Mouse (Mus musculus) forebrain, embryonic 16.5 days (tissue): ENCODE measurements around the gene Nav2. TPM values are rescaled to one million over a fixed set of nuclear protein-coding genes. Genes with fewer than 3 reads are reported as not detected.

ENCODE experiments used
- ATAC-seq: fragments of 200-750 bp; cut with Nextera tagmentation; 2 replicates; pipeline ENCODE4 v1.8.0; 2017; ENCODE audit warnings: mild to moderate bottlenecking, moderate library complexity
- H3K27ac ChIP-seq: fragments of 300-500 bp; sonication (generic); 2 replicates; pipeline ENCODE4 v1.5.1; 2014; ENCODE audit warnings: low read length, control low read depth
- H3K27me3 ChIP-seq: fragments of 300-500 bp; sonication (generic); replicated peaks from 2 replicates; pipeline ENCODE4 v1.6.1; 2014; ENCODE audit warnings: low read length; ENCODE audit not compliant: control insufficient read depth, insufficient read depth
- H3K36me3 ChIP-seq: fragments of 300-500 bp; sonication (generic); 2 replicates; pipeline ENCODE4 v1.6.1; 2014; ENCODE audit not compliant: control insufficient read depth, insufficient read depth
- H3K4me1 ChIP-seq: fragments of 300-500 bp; sonication (generic); replicated peaks from 2 replicates; pipeline ENCODE4 v1.6.1; 2014; ENCODE audit warnings: low read length; ENCODE audit not compliant: control insufficient read depth, insufficient read depth
- H3K4me2 ChIP-seq: fragments of 300-500 bp; sonication (generic); 2 replicates; pipeline ENCODE4 v1.6.1; 2014; ENCODE audit warnings: mild to moderate bottlenecking, low read length, control low read depth
- H3K4me3 ChIP-seq: fragments of 300-500 bp; sonication (generic); replicated peaks from 2 replicates; pipeline ENCODE4 v1.5.1; 2014; ENCODE audit warnings: mild to moderate bottlenecking, low read length, control low read depth
- H3K9ac ChIP-seq: fragments of 300-500 bp; sonication (generic); replicated peaks from 2 replicates; pipeline ENCODE4 v1.6.1; 2014; ENCODE audit warnings: low read depth, low read length, control low read depth
- H3K9me3 ChIP-seq: fragments of 300-500 bp; sonication (generic); 2 replicates; pipeline ENCODE4 v1.6.1; 2016; ENCODE audit warnings: low read length; ENCODE audit not compliant: control insufficient read depth
- WGBS: fragments of 180-500 bp; shearing (Covaris S2); extraction: QIAGEN DNeasy Blood & Tissue Kit; methylation state at CpG from one replicate; pipeline ENCODE4 v1.1.7; 2014; 5-methylcytosine and 5-hydroxymethylcytosine counted together
- polyA plus RNA-seq: library from polyadenylated mRNA; unstranded; fragments of >200 nt; fragmentation: Nextera tagmentation; extraction: Ambion mirVana; gene quantifications from 2 replicates; pipeline ENCODE4 v1.2.1, GENCODE M21; 2015

Nav2 gene
- polyA plus RNA-seq, 1 experiment from 2014 or later: 35.2 TPM

DNA sequence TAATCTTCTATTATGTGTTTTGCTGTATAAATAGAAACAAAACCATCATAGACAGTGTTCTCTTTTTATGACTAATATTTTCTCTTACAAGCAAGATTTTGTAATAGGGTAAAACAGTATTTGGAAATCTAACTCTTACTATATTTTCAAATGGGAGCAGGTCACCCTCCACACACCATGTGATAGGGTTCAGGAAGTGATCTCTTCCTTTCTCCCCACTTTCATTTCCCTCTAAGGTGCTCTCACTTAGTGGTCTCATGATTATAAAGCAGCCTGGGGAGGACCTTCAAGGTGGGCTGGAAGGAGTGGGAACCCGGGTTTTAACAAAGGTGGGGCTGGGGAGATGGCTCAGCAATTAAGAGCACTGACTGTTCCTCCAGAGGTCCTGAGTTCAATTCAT lies 487.7 kb downstream of the Nav2 start:
- WGBS: 74% methylated on average over 1 of the region's 1 CpGs
- ATAC-seq: no peak
- H3K4me1 ChIP-seq: peaks cover 29% of the 10 kb centered on the region

GRCm38 (mm10) chr7:49397441-49398003 lies 489.0 kb downstream of the Nav2 start:
- Histone ChIP-seq H3K9me3 (no peaks in the 10 kb centered on the region), H3K36me3 (no peaks in the 10 kb centered on the region), H3K4me2 (no peak overlapping the region), H3K27ac (no peak overlapping the region), H3K4me3 (no peak overlapping the region), H3K9ac (no peak overlapping the region), H3K27me3 (no peaks in the 10 kb centered on the region), H3K4me1 (peaks cover 17% of the 10 kb centered on the region)
- 81% methylated on average over 17 of the region's 17 CpGs for WGBS
- ATAC-seq: no peak

More for the DNA sequence above, 487.7 kb downstream of the Nav2 start:
- H3K4me3 ChIP-seq: no peak overlapping the region
- no peak overlapping the region for H3K9ac ChIP-seq
- H3K4me2 ChIP-seq: no peak overlapping the region
- H3K9me3 ChIP-seq: no peaks in the 10 kb centered on the region
- no peaks in the 10 kb centered on the region for H3K27me3 ChIP-seq
- H3K27ac ChIP-seq: no peak overlapping the region
- no peaks in the 10 kb centered on the region for H3K36me3 ChIP-seq

DNA sequence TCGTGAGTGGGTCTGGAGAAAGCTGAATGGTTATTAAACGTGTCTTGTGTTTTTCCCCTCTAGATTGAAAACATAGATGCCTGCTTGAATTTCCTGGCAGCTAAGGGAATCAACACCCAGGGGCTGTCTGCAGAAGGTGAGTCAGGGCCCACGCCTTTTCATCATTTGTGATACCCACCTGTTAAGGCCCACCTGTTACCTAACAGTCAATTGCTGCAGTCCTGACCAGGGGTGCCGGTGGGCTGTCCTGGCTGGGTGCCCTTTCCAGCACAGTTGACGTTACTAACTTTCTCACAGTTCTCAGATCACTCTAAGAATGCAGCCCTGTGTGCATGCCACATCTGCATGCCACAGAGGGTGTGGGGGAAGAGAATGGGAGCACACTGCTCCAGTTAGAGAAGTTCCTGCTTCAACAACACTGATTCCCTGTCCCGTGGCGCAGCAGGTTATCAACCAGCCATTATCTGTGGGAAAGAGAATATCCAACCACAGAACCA lies 489.6 kb downstream of the Nav2 start:
- H3K27me3 ChIP-seq: no peaks in the 10 kb centered on the region
- no peak overlapping the region for H3K9ac ChIP-seq
- H3K4me3 ChIP-seq: no peak overlapping the region
- no peak overlapping the region for H3K4me2 ChIP-seq
- no peaks in the 10 kb centered on the region for H3K36me3 ChIP-seq
- H3K4me1 ChIP-seq: peaks cover 12% of the 10 kb centered on the region
- WGBS: 64% methylated on average over 7 of the region's 7 CpGs
- no peak for ATAC-seq
- H3K9me3 ChIP-seq: no peaks in the 10 kb centered on the region
- H3K27ac ChIP-seq: no peak overlapping the region

- WGBS: 39% methylated on average over 2 of the region's 2 CpGs
- Histone ChIP-seq H3K27ac (no peak overlapping the region), H3K27me3 (no peaks in the 10 kb centered on the region), H3K4me1 (peaks cover 5% of the 10 kb centered on the region), H3K4me3 (no peak overlapping the region), H3K4me2 (no peak overlapping the region), H3K36me3 (no peaks in the 10 kb centered on the region), H3K9ac (no peak overlapping the region), H3K9me3 (no peaks in the 10 kb centered on the region)
- ATAC-seq: peak; percentile 66
These were observed 490.8 kb downstream of the Nav2 start for GRCm38 (mm10) chr7:49399314-49399713.

- WGBS: 82% methylated on average over 19 of the region's 19 CpGs
- peaks cover 5% of the 10 kb centered on the region for H3K4me1 ChIP-seq
- 0 out of 2 replicates have a peak, but pooled peaks have one; percentile 21 for ATAC-seq
These were observed 491.9 kb downstream of the Nav2 start for GRCm38 (mm10) chr7:49400463-49400862.

GRCm38 (mm10) chr7:49402526-49402925 lies 494.0 kb downstream of the Nav2 start:
- no peaks in the 10 kb centered on the region for H3K27me3 ChIP-seq
- H3K36me3 ChIP-seq: no peaks in the 10 kb centered on the region
- ATAC-seq: no peak
- no peak overlapping the region for H3K9ac ChIP-seq
- no peak overlapping the region for H3K4me3 ChIP-seq
- no peaks in the 10 kb centered on the region for H3K9me3 ChIP-seq
- peaks cover 8% of the 10 kb centered on the region for H3K4me1 ChIP-seq
- WGBS: 94% methylated on average over 5 of the region's 5 CpGs
- H3K27ac ChIP-seq: no peak overlapping the region
- no peak overlapping the region for H3K4me2 ChIP-seq

More at GRCm38 (mm10) chr7:49400463-49400862, 491.9 kb downstream of the Nav2 start:
- H3K27me3 ChIP-seq: no peaks in the 10 kb centered on the region
- H3K9me3 ChIP-seq: no peaks in the 10 kb centered on the region
- no peak overlapping the region for H3K4me3 ChIP-seq
- H3K4me2 ChIP-seq: no peak overlapping the region
- H3K36me3 ChIP-seq: no peaks in the 10 kb centered on the region
- no peak overlapping the region for H3K9ac ChIP-seq
- no peak overlapping the region for H3K27ac ChIP-seq

GRCm38 (mm10) chr7:49407688-49408087 lies 499.2 kb downstream of the Nav2 start:
- H3K27ac ChIP-seq: peak overlapping the region; percentile 59
- H3K27me3 ChIP-seq: no peaks in the 10 kb centered on the region
- peaks cover 26% of the 10 kb centered on the region for H3K4me1 ChIP-seq
- H3K4me2 ChIP-seq: no peak overlapping the region
- no peak overlapping the region for H3K9ac ChIP-seq
- no peaks in the 10 kb centered on the region for H3K9me3 ChIP-seq
- H3K36me3 ChIP-seq: no peaks in the 10 kb centered on the region
- no peak overlapping the region for H3K4me3 ChIP-seq
- 80% methylated on average over 9 of the region's 9 CpGs for WGBS
- no peak for ATAC-seq

DNA sequence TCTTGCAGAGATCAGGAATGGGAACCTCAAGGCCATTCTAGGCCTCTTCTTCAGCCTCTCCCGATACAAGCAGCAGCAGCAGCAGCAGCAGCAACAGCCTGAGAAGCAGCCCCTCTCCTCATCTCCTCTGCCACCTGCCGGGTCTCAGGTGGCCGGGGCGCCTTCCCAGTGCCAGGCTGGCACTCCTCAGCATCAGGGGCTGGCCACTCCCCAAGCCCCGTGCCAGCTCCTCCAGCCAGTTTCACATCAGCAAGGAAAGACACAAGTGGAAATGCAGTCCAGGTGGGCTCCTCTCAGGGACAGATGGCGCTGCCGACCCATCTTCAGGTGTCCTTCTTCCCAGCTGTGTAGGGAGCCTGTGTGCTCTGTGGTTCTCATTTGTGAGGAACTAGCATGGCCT lies 500.1 kb downstream of the Nav2 start:
- Histone ChIP-seq H3K4me1 (peaks cover 26% of the 10 kb centered on the region), H3K4me3 (no peak overlapping the region), H3K9me3 (no peaks in the 10 kb centered on the region), H3K9ac (no peak overlapping the region), H3K36me3 (no peaks in the 10 kb centered on the region), H3K4me2 (no peak overlapping the region), H3K27me3 (no peaks in the 10 kb centered on the region), H3K27ac (no peak overlapping the region)
- WGBS: 78% methylated on average over 7 of the region's 7 CpGs
- ATAC-seq: no peak

- WGBS: 22% methylated on average over 3 of the region's 3 CpGs
- no peak overlapping the region for H3K9ac ChIP-seq
- no peaks in the 10 kb centered on the region for H3K36me3 ChIP-seq
- H3K9me3 ChIP-seq: no peaks in the 10 kb centered on the region
- ATAC-seq: peak; percentile 45
- H3K27ac ChIP-seq: peak overlapping the region; percentile 25; the same call in 1 of the 2 replicates
- H3K4me2 ChIP-seq: no peak overlapping the region
- H3K4me3 ChIP-seq: no peak overlapping the region
- H3K4me1 ChIP-seq: peaks cover 26% of the 10 kb centered on the region
- no peaks in the 10 kb centered on the region for H3K27me3 ChIP-seq
These were observed 500.7 kb downstream of the Nav2 start for GRCm38 (mm10) chr7:49409265-49409664.

- Histone ChIP-seq H3K4me3 (no peak overlapping the region), H3K27ac (no peak overlapping the region), H3K9ac (no peak overlapping the region), H3K36me3 (no peaks in the 10 kb centered on the region), H3K9me3 (no peaks in the 10 kb centered on the region), H3K4me2 (no peak overlapping the region), H3K4me1 (peaks cover 26% of the 10 kb centered on the region), H3K27me3 (no peaks in the 10 kb centered on the region)
- WGBS: 92% methylated on average over 5 of the region's 5 CpGs
- ATAC-seq: no peak
These were observed 501.7 kb downstream of the Nav2 start for GRCm38 (mm10) chr7:49410188-49410587.
